In the genomic region with DNA sequence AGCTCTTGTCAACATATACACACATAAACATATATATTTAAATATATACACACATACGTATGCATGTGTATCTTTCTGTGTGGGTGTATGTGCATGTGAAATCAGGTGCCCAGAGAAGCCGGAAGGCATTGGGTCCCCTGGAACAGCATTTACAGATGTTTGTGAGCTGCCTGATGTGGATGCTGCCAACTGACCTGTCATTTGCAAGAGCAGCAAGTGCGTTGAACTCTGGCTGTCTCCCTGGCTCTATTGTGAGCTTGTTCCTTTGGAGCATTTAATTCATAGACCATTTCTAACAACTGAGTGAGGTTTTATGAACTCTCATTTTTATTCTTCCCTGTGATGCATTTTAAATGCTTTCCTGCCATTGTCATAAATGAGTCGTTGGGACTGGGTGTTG, we compare ENCODE assay signal across 14 mouse cellular contexts.
"Had no signal": no experiment of that assay in that cellular context is flagged by ENCODE, and none has a peak within 500 bp of the region (broad histone marks: within the 10 kb centered on the region; RNA-seq: fewer than 3 reads in every experiment).

No protein-coding gene starts in this region.

- H3K36me3 ChIP-seq: limb, embryonic 15.5 days; lung, embryonic 15.5 days; neural tube, embryonic 13.5 days had no signal

- H3K4me2 ChIP-seq: limb, embryonic 15.5 days; lung, embryonic 15.5 days; neural tube, embryonic 13.5 days had no signal

- H3K27me3 ChIP-seq: limb, embryonic 15.5 days; lung, embryonic 15.5 days; neural tube, embryonic 13.5 days had no signal

- DNase-seq: kidney, adult 8-10 months; kidney, postnatal 36 days; layer of hippocampus, adult 9-11 months; layer of hippocampus, postnatal 36 days; lung, postnatal 14 days; midbrain, embryonic 14.5 days; right cerebral cortex, postnatal 14 days; thymus, postnatal 4 days had no signal

- H3K9ac ChIP-seq: limb, embryonic 15.5 days; lung, embryonic 15.5 days; neural tube, embryonic 13.5 days had no signal

- H3K4me3 ChIP-seq: limb, embryonic 15.5 days; lung, embryonic 15.5 days; neural tube, embryonic 13.5 days had no signal

- H3K27ac ChIP-seq: limb, embryonic 15.5 days; lung, embryonic 15.5 days; macrophage; neural tube, embryonic 13.5 days had no signal

- ATAC-seq: inflammation-experienced regulatory T-cells, adult 6 months; intestine, postnatal 0 days had no signal

- H3K9me3 ChIP-seq: limb, embryonic 15.5 days; lung, embryonic 15.5 days; neural tube, embryonic 13.5 days had no signal
